Mouse (Mus musculus) hindbrain, embryonic 14.5 days (tissue): ENCODE measurements at regions not wholly inside any gene's neighbourhood (a gene's known extent, or its start where the extent isn't known, plus 50 kb on each side); places are given as distances from the start of the nearest gene placed in this dataset.

Experiments used
- ATAC-seq: fragments of 200-750 bp; cut with Nextera tagmentation; 2 replicates; pipeline ENCODE4 v1.8.0; 2017; ENCODE audit warnings: moderate number of reproducible peaks, mild to moderate bottlenecking, moderate TSS enrichment, moderate library complexity; ENCODE audit not compliant: low FRiP score
- DNase-seq: peaks from one replicate; pipeline ENCODE4 v3.0.0-alpha.2; 2015; ENCODE audit warnings: low spot score
- H3K27ac ChIP-seq: fragments of 300-500 bp; sonication (generic); 2 replicates; pipeline ENCODE4 v1.5.1; 2014; ENCODE audit warnings: mild to moderate bottlenecking, moderate library complexity
- H3K27me3 ChIP-seq: fragments of 300-500 bp; sonication (generic); 2 replicates; pipeline ENCODE4 v1.6.1; 2014; ENCODE audit warnings: mild to moderate bottlenecking, low read length, mixed read lengths; ENCODE audit not compliant: control insufficient read depth, insufficient read depth
- H3K36me3 ChIP-seq: fragments of 300-500 bp; sonication (generic); replicated peaks from 2 replicates; pipeline ENCODE4 v1.6.1; 2014; ENCODE audit not compliant: control insufficient read depth, insufficient read depth
- H3K4me1 ChIP-seq: fragments of 300-500 bp; sonication (generic); replicated peaks from 2 replicates; pipeline ENCODE4 v1.6.1; 2014; ENCODE audit warnings: antibody characterized with exemption, low read length, mixed read lengths; ENCODE audit not compliant: control insufficient read depth, insufficient read depth
- H3K4me2 ChIP-seq: fragments of 300-500 bp; sonication (generic); replicated peaks from 2 replicates; pipeline ENCODE4 v1.6.1; 2014; ENCODE audit warnings: mild to moderate bottlenecking, moderate library complexity
- H3K4me3 ChIP-seq: fragments of 300-500 bp; sonication (generic); replicated peaks from 2 replicates; pipeline ENCODE4 v1.5.1; 2014; ENCODE audit warnings: mild to moderate bottlenecking, low read length
- H3K9ac ChIP-seq: fragments of 300-500 bp; sonication (generic); 2 replicates; pipeline ENCODE4 v1.6.1; 2014
- H3K9me3 ChIP-seq: fragments of 300-500 bp; sonication (generic); 2 replicates; pipeline ENCODE4 v1.6.1; 2016; ENCODE audit warnings: low read length; ENCODE audit not compliant: control insufficient read depth
- WGBS: fragments of 180-500 bp; shearing (Covaris S2); extraction: QIAGEN DNeasy Blood & Tissue Kit; methylation state at CpG from one replicate; pipeline ENCODE4 v1.1.7; 2014; 5-methylcytosine and 5-hydroxymethylcytosine counted together

GRCm38 (mm10) chr14:46627690-46628089, 132.7 kb upstream of the Cdkn3 start:
- ATAC-seq (no peak), DNase-seq (no peak)
- no peak overlapping the region for H3K27ac ChIP-seq
- no peaks in the 10 kb centered on the region for H3K9me3 ChIP-seq
- H3K36me3 ChIP-seq: no peaks in the 10 kb centered on the region
- H3K9ac ChIP-seq: no peak overlapping the region
- H3K27me3 ChIP-seq: no peaks in the 10 kb centered on the region
- H3K4me3 ChIP-seq: no peak overlapping the region
- WGBS: 92% methylated on average over 5 of the region's 5 CpGs
- H3K4me2 ChIP-seq: no peak overlapping the region
- H3K4me1 ChIP-seq: no peaks in the 10 kb centered on the region

GRCm38 (mm10) chr14:46625760-46626159, 134.6 kb upstream of the Cdkn3 start:
- no peaks in the 10 kb centered on the region for H3K36me3 ChIP-seq
- WGBS: 79% methylated on average over 7 of the region's 7 CpGs
- no peaks in the 10 kb centered on the region for H3K27me3 ChIP-seq
- no peak overlapping the region for H3K4me2 ChIP-seq
- H3K9me3 ChIP-seq: no peaks in the 10 kb centered on the region
- H3K4me3 ChIP-seq: no peak overlapping the region
- ATAC-seq (no peak), DNase-seq (no peak)
- no peaks in the 10 kb centered on the region for H3K4me1 ChIP-seq
- H3K9ac ChIP-seq: no peak overlapping the region
- no peak overlapping the region for H3K27ac ChIP-seq

- Histone ChIP-seq H3K27me3 (no peaks in the 10 kb centered on the region), H3K4me3 (no peak overlapping the region), H3K9ac (no peak overlapping the region), H3K36me3 (no peaks in the 10 kb centered on the region), H3K9me3 (no peaks in the 10 kb centered on the region), H3K4me1 (no peaks in the 10 kb centered on the region), H3K27ac (no peak overlapping the region), H3K4me2 (no peak overlapping the region)
- 84% methylated on average over 2 of the region's 2 CpGs for WGBS
- no peak for DNase-seq
- ATAC-seq: no peak
These were observed 136.7 kb upstream of the Cdkn3 start for GRCm38 (mm10) chr14:46623645-46624044.

GRCm38 (mm10) chr14:46616030-46616429, 144.3 kb upstream of the Cdkn3 start:
- no peak overlapping the region for H3K27ac ChIP-seq
- ATAC-seq (no peak), DNase-seq (no peak)
- no peaks in the 10 kb centered on the region for H3K9me3 ChIP-seq
- no peaks in the 10 kb centered on the region for H3K27me3 ChIP-seq
- no peak overlapping the region for H3K9ac ChIP-seq
- H3K4me3 ChIP-seq: no peak overlapping the region
- no peak overlapping the region for H3K4me2 ChIP-seq
- H3K36me3 ChIP-seq: no peaks in the 10 kb centered on the region
- WGBS: 91% methylated on average over 9 of the region's 9 CpGs
- no peaks in the 10 kb centered on the region for H3K4me1 ChIP-seq

GRCm38 (mm10) chr14:46614936-46615335, 145.4 kb upstream of the Cdkn3 start:
- H3K4me1 ChIP-seq: no peaks in the 10 kb centered on the region
- no peaks in the 10 kb centered on the region for H3K36me3 ChIP-seq
- no peaks in the 10 kb centered on the region for H3K27me3 ChIP-seq
- H3K4me3 ChIP-seq: no peak overlapping the region
- no peak overlapping the region for H3K9ac ChIP-seq
- no peak overlapping the region for H3K27ac ChIP-seq
- 83% methylated on average over 4 of the region's 4 CpGs for WGBS
- H3K4me2 ChIP-seq: no peak overlapping the region
- no peak for ATAC-seq
- DNase-seq: no peak
- no peaks in the 10 kb centered on the region for H3K9me3 ChIP-seq

GRCm38 (mm10) chr14:46613748-46614147, 146.6 kb upstream of the Cdkn3 start:
- no peak for ATAC-seq
- H3K27ac ChIP-seq: no peak overlapping the region
- no peak for DNase-seq
- no peak overlapping the region for H3K4me3 ChIP-seq
- no peaks in the 10 kb centered on the region for H3K4me1 ChIP-seq
- H3K4me2 ChIP-seq: no peak overlapping the region
- H3K9me3 ChIP-seq: no peaks in the 10 kb centered on the region
- H3K27me3 ChIP-seq: no peaks in the 10 kb centered on the region
- no peak overlapping the region for H3K9ac ChIP-seq
- no peaks in the 10 kb centered on the region for H3K36me3 ChIP-seq
- 53% methylated on average over 4 of the region's 4 CpGs for WGBS

- no peak overlapping the region for H3K4me2 ChIP-seq
- no peak for ATAC-seq
- no peak overlapping the region for H3K9ac ChIP-seq
- DNase-seq: no peak
- H3K4me1 ChIP-seq: no peaks in the 10 kb centered on the region
- WGBS: 92% methylated on average over 8 of the region's 8 CpGs
- H3K36me3 ChIP-seq: no peaks in the 10 kb centered on the region
- H3K27me3 ChIP-seq: no peaks in the 10 kb centered on the region
- H3K9me3 ChIP-seq: no peaks in the 10 kb centered on the region
- H3K27ac ChIP-seq: no peak overlapping the region
- H3K4me3 ChIP-seq: no peak overlapping the region
These were observed 147.1 kb upstream of the Cdkn3 start for GRCm38 (mm10) chr14:46613211-46613610.

- Histone ChIP-seq H3K27me3 (no peaks in the 10 kb centered on the region), H3K9ac (no peak overlapping the region), H3K4me3 (no peak overlapping the region), H3K4me2 (no peak overlapping the region), H3K36me3 (no peaks in the 10 kb centered on the region), H3K4me1 (no peaks in the 10 kb centered on the region), H3K9me3 (no peaks in the 10 kb centered on the region), H3K27ac (no peak overlapping the region)
- DNase-seq: no peak
- ATAC-seq: no peak
- WGBS: 73% methylated on average over 9 of the region's 9 CpGs
These were observed 147.8 kb upstream of the Cdkn3 start for GRCm38 (mm10) chr14:46612584-46612983.

GRCm38 (mm10) chr14:46610926-46611325, 149.4 kb upstream of the Cdkn3 start:
- no peaks in the 10 kb centered on the region for H3K27me3 ChIP-seq
- no peak overlapping the region for H3K9ac ChIP-seq
- 89% methylated on average over 5 of the region's 5 CpGs for WGBS
- ATAC-seq (no peak), DNase-seq (no peak)
- H3K4me2 ChIP-seq: no peak overlapping the region
- H3K4me1 ChIP-seq: no peaks in the 10 kb centered on the region
- H3K36me3 ChIP-seq: no peaks in the 10 kb centered on the region
- H3K4me3 ChIP-seq: no peak overlapping the region
- no peak overlapping the region for H3K27ac ChIP-seq
- no peaks in the 10 kb centered on the region for H3K9me3 ChIP-seq

- Histone ChIP-seq H3K4me3 (no peak overlapping the region), H3K4me1 (peaks cover 4% of the 10 kb centered on the region), H3K9ac (no peak overlapping the region), H3K4me2 (no peak overlapping the region), H3K9me3 (no peaks in the 10 kb centered on the region), H3K36me3 (no peaks in the 10 kb centered on the region), H3K27me3 (no peaks in the 10 kb centered on the region), H3K27ac (no peak overlapping the region)
- no peak for DNase-seq
- ATAC-seq: no peak
- WGBS: 89% methylated on average over 9 of the region's 9 CpGs
These were observed 150.0 kb upstream of the Cdkn3 start for GRCm38 (mm10) chr14:46610226-46610855.
